Mouse (Mus musculus) forelimb bud, embryonic 11.5 days (tissue): Measurements from ENCODE around the gene Fstl4.

Experiments used
- DNase-seq: peaks from one replicate; pipeline ENCODE4 v3.0.0-alpha.2; 2012; ENCODE audit warnings: low read depth, low spot score

Fstl4 gene

DNA sequence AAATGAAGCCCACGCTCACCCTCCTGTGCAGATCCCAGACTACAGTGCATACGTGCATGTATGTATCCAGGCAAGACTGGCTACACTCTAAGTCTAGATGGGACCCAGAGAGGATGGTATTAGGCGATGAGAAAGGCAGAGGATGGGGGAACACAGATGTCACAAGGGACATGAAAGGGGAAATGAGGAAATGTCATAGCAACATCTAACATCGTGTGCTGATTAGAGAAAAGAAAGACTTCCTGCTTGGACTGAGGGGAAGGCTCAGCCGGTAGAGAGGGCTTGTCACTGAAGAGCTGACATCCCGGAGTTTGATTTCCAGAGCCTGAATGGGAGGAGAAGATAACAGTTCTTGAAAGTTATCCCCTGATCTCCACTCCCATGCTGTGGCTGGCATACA lies 150.0 kb downstream of the Fstl4 start:
- DNase-seq, result no peak

DNA sequence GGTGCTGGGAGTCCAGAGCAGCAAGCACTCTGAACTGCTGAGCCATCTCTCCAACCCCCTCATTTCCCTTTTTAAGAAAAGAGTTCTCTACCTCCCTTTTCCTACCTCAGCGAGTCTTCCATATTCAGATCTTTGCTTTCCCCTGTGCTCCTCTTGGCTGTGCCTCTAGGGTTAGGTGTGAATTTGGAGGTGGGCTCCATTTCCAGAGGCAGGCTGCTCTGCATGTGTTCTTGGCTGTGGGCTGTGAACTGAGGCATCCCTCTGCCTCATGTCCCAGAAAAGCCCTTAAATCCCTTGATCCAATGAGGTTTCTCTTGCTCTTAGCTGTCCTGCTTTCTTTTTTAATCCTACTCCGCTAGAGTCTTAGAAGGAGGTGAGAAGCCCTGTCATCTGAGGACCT lies 151.2 kb downstream of the Fstl4 start:
- no peak for DNase-seq

DNA sequence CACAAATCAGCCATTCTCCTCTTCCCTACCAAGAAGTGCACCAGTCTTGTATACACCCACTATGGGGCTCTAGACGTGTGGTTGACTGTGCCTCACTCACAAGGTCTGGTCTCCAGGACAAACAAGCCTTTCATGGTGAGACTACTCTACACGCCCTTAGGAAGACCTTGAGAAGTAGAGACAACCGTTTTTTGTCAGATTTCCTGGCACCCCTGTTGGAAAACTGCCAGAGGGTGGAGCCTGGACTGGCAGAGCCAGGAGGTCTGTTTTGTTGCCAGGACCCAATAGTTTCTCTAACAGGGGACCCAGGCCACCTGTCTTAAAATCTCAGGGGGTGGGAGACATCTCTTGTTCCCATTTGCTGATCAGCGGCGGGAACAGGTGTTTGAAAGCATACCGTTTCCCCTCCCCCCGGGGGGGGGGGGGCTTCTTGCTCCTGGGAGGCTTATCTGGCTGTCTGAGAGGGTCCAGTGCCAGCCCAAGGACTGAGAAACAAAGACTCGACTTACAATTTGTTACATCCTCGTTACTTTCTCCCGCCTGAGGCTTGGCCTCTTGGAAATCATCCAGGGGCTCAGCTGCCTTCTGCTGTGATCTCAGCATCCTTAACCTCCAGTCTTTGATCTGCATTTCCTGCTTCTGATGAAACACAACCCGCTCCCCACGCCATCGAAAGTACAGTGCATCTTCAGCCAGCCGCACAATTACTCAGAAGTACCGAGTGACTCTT lies 155.0 kb downstream of the Fstl4 start:
- no peak for DNase-seq

DNA sequence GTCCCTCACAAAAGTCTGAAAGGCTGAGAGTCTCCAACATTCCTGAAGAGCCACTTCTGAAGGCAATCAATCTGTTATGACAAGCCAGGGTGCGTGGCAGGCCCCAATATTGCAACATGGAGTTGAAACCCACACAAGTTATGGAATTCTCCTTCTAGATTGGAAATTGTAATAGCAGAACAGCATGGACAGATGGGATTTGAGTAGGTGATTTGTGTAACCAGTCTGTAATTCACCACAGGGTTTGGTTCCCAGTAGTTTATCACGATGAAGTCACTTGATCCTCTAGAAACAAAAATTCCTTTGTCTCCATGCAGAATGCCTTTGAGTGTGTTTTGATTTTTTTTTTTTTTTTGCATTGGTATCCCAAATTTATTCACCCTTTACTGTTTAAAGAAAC lies 159.8 kb downstream of the Fstl4 start:
- no peak for DNase-seq

DNA sequence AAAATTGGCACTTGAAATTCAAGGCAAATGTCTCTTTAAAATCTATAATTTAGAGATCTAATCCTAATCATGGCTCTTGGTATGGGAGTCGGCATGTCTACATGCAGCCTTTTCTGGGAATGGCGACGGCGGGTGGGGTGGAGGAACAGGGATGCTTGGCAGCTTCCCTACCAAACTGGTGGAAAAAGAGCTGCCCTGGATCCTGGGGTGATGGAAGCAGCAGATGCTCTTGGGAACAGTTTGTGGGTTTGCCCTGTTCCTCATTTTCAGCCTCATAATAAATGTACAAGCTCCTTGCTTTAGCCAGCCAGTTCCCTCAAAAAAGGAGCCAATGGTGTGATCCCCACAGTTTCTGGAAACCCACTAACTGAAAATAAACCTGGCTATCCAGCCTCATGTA lies 163.9 kb downstream of the Fstl4 start:
- DNase-seq, result no peak

DNA sequence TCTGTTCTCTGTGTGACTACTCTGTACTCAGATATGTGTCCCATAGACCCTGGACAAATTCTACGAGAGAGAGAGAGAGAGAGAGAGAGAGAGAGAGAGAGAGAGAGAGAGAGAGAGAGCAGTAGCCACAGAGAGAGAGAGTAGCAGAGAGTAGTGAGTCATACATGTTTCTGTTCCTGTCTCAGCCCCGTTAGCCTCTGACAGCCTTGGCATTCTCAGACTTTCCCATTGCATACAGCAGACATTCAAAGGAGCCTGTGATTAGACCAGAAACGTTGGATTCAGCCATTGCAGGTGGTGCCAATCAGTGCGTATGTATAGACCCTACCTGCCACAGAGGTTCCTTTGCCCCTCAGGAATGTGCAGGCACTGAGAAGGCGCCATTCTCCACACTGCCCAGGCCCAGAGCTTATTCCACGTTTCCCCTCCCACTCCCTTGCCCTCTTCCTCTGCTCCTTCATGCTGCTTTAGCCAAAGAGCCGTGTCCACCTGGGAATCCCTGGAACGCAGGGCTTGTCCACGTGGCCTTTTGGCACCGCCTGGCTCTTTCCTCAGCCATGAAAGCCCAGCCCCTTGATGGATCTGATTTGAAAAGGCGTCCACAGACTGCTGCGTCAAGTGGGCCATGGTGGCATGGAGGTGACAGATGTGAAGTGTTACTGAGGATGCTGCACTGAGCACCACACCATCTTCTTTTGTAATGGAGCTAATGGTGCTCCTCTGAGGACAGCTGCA lies 175.1 kb downstream of the Fstl4 start:
- DNase-seq, result no peak

DNA sequence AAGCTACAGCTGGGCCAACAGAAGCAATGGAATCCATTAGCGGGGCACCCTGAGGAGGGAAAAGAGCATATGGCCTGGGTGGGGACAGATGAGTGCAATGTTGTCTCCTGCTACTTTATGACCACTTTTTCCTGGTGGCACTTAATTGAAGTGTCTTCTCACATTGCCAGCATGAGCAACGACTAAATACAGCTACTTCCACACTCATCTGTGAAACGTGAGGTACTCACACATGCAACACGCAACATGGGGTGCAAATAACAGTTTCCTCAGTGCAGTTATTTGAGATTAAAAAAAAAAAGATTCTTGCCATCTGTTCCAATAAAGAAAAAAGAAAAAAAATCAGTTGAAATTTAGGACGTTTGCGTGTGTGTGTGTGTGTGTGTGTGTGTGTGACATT lies 178.5 kb downstream of the Fstl4 start:
- DNase-seq, result no peak

DNA sequence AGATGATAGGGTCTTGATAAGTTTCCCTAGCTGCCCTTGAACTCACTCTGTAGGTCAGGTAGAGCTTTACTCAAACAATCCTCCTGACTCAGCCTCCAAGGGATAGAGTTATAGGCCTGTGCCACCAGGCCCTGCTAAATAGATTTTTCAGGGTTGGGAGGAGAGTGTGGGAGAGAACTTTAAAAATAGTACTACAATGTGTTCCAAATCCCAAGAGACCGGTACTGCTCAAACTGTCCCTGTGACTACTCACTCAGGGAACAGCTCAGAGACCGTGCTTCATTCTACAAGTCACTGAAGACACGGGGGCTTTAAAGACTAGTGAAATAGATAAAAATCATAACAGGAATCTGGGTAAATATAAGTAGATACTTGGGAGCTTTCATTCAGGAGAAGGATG lies 190.6 kb downstream of the Fstl4 start:
- DNase-seq, result no peak

DNA sequence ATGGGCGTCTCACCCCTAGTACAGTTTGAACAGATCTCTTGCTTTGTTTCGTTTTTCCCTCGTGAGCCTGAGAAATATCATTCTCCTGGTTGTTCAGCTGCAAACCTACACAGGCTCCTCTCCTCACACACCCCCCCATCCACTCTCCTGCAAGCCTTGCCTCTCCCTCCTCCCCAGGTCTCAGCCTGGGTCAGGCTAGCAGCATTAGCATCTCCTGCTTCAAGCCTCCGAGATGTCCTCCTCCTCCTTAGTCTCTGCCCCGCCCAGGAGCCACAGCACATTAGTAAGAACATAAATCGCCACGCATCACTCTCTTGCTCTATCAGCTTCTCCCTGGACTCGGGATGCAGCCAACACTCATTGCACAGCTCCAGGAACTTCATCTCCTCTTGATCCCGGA lies 204.4 kb downstream of the Fstl4 start:
- no peak for DNase-seq

DNA sequence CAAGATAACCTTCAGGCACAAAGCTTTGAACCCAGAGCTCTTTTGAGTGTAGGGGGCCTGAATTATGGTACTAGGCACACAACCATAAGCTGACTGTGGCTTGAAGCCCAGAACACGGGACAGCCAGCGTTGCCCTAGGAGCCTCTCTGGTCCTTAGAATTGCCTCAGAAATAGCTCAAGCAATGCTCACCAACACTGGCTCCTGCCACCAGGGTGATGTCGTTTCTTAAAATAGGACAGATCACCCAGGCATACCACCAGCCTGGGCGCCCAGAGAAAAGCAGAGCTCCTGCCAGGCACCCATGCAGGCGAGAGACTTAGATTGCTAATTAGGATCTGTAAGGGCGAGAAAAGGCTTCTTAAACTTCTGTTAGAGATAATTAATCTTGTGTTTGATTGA lies 206.0 kb downstream of the Fstl4 start:
- no peak for DNase-seq

DNA sequence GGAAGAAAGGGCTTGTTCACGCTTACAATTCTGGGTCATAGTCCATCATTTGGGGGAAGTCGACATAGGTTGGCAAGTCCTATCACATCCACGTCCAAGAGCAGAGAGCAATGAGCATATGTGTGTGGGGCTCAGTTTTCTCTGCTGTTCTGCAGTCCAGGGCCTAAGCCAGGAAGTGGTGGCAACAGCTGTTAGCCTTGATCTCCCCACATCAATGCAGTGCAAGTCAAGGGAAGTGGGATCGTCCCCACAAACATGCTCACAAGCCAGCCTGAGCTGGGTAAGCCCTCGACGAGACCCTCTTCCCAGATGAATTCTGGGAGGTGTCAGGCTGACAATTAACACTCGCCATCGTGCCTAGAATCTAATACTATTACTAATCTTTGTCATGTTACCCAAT lies 222.6 kb downstream of the Fstl4 start:
- DNase-seq, result no peak

DNA sequence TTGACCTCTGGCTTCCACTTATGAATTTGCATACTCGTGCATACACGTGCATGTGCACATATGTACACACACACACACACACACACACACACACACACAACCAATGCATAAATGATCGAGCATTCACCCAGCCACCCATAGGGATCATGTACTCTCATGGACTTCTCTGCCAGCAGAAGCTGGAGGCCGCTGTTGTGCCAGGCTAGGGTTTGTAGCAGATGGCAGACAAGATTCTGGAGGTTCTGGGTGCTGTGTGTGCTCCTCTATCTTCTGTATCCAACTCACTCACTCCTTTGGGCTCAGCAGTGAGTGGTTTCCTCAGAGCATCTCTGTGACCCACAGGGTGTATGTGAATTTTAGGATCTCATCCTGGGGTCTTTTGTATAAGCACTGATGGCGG lies 230.3 kb downstream of the Fstl4 start:
- DNase-seq, result no peak

DNA sequence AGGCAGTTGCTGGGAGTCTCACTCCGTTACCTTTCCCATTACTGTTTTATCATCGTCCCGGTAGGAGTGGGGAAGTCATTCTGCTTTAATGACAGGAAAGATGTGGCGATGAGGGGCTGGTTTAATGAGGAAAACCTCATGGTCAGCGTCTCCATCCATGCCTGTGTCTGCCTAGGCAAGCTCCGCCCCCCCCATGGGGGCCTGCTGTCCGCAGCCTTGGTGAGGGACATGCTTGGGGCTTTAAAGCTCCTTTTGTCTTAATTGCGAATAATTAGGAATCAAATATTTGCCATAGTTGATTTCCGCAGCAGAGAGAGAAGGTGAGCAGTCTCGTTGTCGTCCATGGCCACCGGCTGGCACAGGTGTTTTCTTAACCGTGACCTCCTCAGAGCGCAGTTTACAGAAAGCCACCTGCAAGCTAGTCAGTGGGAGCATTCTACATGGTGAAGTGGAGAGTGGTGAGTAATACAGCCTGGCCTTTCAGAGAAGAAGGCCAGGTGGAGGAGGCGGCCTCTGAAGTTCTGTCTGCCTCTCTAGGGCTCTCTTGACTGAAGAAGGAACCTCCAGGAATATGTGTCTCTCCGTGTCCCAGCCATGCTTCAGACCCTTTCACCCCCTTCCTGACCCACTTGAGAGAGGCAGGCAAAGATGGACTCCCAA lies 232.1 kb downstream of the Fstl4 start:
- no peak for DNase-seq

DNA sequence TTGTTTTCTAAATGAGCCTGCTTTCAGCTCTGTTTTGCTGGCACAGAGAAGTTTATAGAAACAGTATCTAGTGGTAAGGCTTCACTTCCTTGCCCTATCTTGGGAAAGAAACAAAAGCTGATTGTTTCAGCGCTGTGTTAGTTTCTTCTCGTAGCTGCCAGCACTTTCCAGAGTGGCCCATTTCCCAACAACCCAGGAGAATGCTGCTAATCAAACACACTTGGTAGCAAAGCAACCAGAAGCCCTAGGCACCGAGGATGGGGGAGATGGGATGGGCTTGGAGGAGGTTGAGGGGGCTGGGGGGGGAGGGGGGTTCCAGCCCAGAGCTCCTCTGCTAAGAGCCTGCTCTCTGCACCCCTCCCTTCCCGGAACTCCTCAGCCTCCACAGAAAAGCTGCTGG lies 233.0 kb downstream of the Fstl4 start:
- DNase-seq, result no peak

DNA sequence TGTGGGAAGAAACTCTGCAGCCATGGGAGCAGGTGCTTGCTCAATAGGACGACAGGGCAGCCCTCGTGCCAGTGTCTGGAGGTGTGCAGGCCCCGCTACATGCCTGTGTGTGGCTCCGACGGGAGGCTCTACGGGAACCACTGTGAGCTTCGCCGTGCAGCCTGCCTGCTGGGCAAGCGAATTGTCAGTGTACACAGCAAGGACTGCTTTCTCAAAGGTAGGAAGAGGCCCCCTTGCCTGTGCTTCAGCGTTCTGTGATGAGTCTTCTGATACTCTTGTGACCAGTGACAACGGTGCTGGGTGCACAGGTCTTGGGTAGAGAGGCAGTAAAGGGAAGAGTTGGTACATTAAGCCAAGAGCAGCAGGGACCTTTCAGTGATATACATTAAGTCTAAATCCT lies 235.8 kb downstream of the Fstl4 start:
- DNase-seq, result no peak

DNA sequence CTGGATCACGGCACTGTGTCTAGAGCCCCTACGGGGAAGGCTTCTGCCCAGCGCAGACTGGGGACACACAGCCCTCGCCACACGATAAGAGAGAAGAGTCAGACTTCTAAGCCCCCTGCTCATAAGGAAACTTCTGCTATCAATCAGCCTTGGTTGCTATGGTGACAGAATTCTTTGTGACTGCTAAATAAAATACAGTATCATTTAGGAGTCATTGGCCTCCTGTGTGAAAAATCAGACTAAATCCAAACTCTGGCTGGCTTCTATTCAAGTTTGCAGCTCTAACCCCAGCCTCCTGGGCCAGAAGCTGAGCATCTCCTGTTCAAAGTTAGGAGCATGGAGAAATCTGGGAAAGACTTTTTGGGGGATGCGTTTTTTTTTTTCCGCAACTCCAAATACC lies 238.9 kb downstream of the Fstl4 start:
- no peak for DNase-seq

DNA sequence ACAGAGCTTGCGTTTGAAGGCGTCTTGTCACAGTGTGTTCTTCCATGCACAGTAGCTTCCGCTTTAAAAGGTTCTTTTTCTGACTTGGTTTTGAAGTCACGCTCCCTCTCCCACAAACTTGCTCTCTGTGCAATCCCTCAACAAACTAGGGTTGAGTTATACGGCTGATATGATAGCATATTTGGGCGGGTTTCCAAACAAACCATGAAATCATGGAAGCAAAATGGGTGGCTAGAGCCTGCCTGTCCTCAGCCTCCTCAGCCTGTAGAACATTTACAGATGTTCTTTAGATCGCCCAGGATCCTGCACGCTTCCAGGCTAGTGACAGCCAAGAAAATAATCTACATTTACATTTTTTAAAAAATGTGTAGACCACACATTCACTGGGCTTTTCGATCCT lies 239.4 kb downstream of the Fstl4 start:
- no peak for DNase-seq

DNA sequence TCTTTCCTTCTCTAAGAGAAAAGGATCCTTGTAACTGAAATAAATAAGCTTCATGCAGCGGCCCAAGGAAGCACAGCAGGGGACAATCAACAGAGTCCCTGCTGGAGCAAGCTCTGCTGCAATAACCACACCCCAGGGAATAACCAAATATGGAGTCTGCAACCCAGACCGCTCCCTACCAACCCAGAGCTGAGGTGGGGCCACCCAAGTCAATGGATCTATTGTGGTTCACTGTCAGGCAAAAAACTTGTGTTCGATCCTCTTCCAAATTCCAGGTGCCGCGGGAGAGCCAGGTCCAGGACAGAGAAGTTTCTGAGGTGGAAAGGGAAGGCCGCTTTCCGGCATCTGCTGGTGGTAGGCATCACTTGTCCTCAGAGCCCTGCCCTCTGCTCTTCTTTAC lies 245.2 kb downstream of the Fstl4 start:
- DNase-seq, result no peak

DNA sequence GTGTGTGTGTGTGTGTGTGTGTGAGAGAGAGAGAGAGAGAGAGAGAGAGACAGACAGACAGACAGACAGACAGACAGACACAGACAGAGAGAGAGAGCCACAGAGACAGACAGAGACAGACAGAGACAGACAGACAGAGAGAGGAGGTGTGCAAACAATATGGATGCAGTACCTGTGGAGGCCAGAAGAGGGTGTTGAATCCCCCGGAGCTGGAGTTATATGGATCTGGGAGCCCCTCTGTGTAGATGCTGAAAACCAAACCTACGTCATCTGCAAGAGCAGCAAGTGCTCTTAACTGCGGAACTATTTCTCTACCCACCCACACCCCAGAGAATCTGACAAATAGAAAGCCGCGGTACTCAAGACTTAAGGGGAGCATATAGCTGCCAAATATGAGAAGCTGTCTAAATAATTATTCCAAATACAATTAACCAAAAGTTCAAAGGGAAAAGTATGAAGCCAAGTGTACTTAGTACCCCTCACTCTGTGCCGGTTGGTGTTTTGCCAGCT lies 247.6 kb downstream of the Fstl4 start:
- no peak for DNase-seq

DNA sequence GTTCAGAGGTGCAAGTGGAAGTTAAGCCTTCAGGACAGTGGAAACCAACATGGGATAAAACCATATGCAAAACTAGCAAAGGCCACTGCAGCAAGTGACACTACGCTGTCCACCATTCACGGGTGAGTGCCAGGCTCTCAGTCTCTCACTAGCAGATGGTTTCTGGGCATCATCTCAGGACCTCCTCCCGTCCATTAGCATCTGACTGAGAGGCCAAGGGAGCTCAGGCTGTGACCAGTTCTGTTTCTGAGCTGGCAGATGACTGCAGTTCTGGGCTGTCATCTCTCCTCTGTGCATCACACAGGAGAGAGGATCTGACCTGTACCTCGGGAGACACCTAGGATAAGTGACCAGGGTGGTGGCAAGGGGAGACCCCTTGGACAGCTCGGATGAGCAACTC lies 249.5 kb downstream of the Fstl4 start:
- DNase-seq, result no peak

DNA sequence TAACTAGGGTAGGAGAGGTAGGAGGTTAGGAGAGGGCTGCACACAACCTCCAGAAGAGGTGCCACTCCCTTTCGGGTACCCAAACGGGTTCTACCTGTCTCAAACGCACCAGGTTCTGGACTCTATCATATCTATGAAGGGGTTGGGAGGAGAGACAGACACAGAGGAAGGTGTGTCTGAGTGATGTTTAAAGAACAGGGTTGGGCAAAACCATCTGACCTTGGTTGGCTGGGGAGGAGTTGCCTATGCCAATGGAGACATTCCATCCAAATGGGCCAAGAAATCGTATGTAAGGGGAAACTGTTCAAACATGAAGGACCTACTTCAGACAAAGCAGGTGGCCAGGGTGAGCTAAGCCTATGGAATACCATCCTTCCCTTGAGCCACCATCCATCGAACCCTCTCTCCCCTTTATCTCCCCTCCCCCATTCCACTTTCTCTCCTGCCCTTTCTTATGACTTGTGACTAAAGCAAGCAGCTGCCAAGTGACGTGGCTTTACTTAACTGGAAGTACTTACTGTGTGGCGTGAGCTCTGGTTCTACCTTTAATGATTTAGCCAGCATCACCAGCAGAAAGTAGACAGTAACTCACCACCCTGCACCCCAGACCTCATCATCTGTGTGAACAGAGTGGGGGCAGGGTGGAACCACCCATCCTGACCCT lies 252.1 kb downstream of the Fstl4 start:
- no peak for DNase-seq

DNA sequence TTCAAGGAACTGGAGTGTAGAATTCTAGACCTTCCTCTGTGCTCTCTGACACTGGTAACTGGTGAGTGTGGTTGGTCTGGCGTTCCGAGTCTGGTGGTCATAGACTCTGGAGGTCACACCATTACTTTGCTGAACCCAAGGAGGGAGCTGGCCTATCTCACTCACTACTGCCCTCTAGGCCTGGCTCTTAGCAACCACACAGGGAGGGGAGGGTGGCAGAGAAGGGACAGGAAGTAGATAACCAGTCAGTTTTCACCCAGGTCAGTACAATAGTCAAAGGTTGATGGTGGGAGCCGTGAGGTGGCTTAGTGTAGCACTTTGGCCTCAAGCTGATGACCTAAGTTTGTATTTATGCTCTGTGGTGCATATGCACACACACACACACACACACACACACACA lies 255.1 kb downstream of the Fstl4 start:
- no peak for DNase-seq
